8 mouse cellular contexts compared by ENCODE assay signal in genomic region chr19:23134441-23135301, GRCm38 (mm10). TPM values are rescaled to one million over a fixed set of nuclear protein-coding genes. Genes with fewer than 3 reads are reported as not detected.
A peak's percentile ranks its signal among the peaks of the same experiment; 100 is the strongest.
DNase-seq lines count a peak whose midpoint lies in the region; ATAC-seq and TF ChIP-seq lines count a peak whose summit lies in the region.

No protein-coding gene starts in this region.

- WGBS in embryonic facial prominence, embryonic 15.5 days, result 2% methylated on average over 47 of the region's 47 CpGs
- under 1% methylated on average over 47 of the region's 47 CpGs for WGBS in midbrain, postnatal 0 days

- H3K9ac ChIP-seq in embryonic facial prominence, embryonic 15.5 days, result 0 out of 2 replicates have a peak overlapping the region, but pooled peaks have one; percentile 12
- peak overlapping the region; percentile 55 for H3K9ac ChIP-seq in midbrain, postnatal 0 days (replicated peaks; ENCODE audit: low read length, poor library complexity, severe bottlenecking)

- peak overlapping the region; percentile 96 for H3K4me2 ChIP-seq in embryonic facial prominence, embryonic 15.5 days (replicated peaks)
- H3K4me2 ChIP-seq in midbrain, postnatal 0 days (ENCODE audit: low read depth, low read length, poor library complexity, severe bottlenecking), result peak overlapping the region; percentile 85

- H3K27me3 ChIP-seq in embryonic facial prominence, embryonic 15.5 days, result peaks cover 32% of the 10 kb centered on the region
- H3K27me3 ChIP-seq in midbrain, postnatal 0 days (ENCODE audit: insufficient read depth, low read length), result peaks cover 15% of the 10 kb centered on the region

- no peaks in the 10 kb centered on the region for H3K9me3 ChIP-seq in embryonic facial prominence, embryonic 15.5 days (replicated peaks)
- no peaks in the 10 kb centered on the region for H3K9me3 ChIP-seq in midbrain, postnatal 0 days (ENCODE audit: low read length)

- 0 out of 2 replicates have a peak overlapping the region, but pooled peaks have one; percentile 80 for H3K27ac ChIP-seq in embryonic facial prominence, embryonic 15.5 days (replicated peaks)
- no peak overlapping the region for H3K27ac ChIP-seq in midbrain, postnatal 0 days (ENCODE audit: low read depth, low read length)

- ATAC-seq in embryonic facial prominence, embryonic 15.5 days (ENCODE audit: insufficient number of reproducible peaks, low FRiP score, low TSS enrichment, low read depth), result peak; percentile 66
- peak; percentile 31 for ATAC-seq in midbrain, postnatal 0 days (ENCODE audit: low FRiP score)

- no peaks in the 10 kb centered on the region for H3K36me3 ChIP-seq in embryonic facial prominence, embryonic 15.5 days
- H3K36me3 ChIP-seq in midbrain, postnatal 0 days (ENCODE audit: insufficient read depth, low read length), result no peaks in the 10 kb centered on the region

- peaks cover 39% of the 10 kb centered on the region for H3K4me1 ChIP-seq in embryonic facial prominence, embryonic 15.5 days
- H3K4me1 ChIP-seq in midbrain, postnatal 0 days (ENCODE audit: insufficient read depth, low read length), result peaks cover 8% of the 10 kb centered on the region; the same call in 1 of the 2 replicates

- peak; percentile 40 to 49 for DNase-seq in thymus, adult 18-20 months
- DNase-seq in thymus, postnatal 10 days (ENCODE audit: low spot score in 2 of 2), result no peak
- peak; percentile 97 for DNase-seq in heart, adult 8-10 months (ENCODE audit: low spot score)
- peak; percentile 94 for DNase-seq in kidney, adult 9 months
- DNase-seq in liver, result peak; percentile 42
- peak; percentile 40 for DNase-seq in midbrain, postnatal 0 days (ENCODE audit: low spot score)
- peak; percentile 48 to 66 for DNase-seq in spleen, postnatal 10 days (ENCODE audit: low spot score in 2 of 2)

- H3K4me3 ChIP-seq in embryonic facial prominence, embryonic 15.5 days (replicated peaks), result peak overlapping the region; percentile 47
- peak overlapping the region; percentile 38 for H3K4me3 ChIP-seq in midbrain, postnatal 0 days (ENCODE audit: low read depth, low read length)

- no peak for TF ChIP-seq CTCF in midbrain, postnatal 0 days (IDR thresholded peaks at IDR 0.05)

RNA-seq across cellular contexts. Expression of gene Klf9, which starts 6.4 kb away (rescaled TPM):
- 6.9 and 7.5 TPM in 2 replicates for polyA plus RNA-seq in embryonic facial prominence, embryonic 15.5 days (2015; fragmentation: Nextera tagmentation; extraction: Ambion mirVana)
- total RNA-seq in heart, adult 8-10 months (2022), result 100 to 1,000 TPM in 3 of 4 experiments, 10 to 100 TPM in 1; 94.4 to 149 (median 104) TPM
- total RNA-seq in midbrain, postnatal 0 days (2014; rRNA removed), result 13.8 and 14.7 TPM in 2 replicates
- 6.3 and 7.4 TPM in 2 replicates for polyA plus RNA-seq in midbrain, postnatal 0 days (2015; fragmentation: Nextera tagmentation; extraction: Ambion mirVana)

Comparison
In these comparisons a context has a peak if more than half of its experiments do, and no peak if none do; other contexts are left out.
1. DNase-seq: peak in thymus, adult 18-20 months (2 of 2), heart, adult 8-10 months (single experiment), kidney, adult 9 months (single experiment), liver (single experiment), midbrain, postnatal 0 days (single experiment) and spleen, postnatal 10 days (2 of 2); none in thymus, postnatal 10 days (0 of 2).